Mouse (Mus musculus) bone marrow, adult 2 months (tissue): ENCODE data around the gene Nol4l.

Experiments used
- CTCF ChIP-seq: fragments of 200-500 bp; IDR thresholded peaks from 2 replicates; pipeline ENCODE4 v1.5.1; 2011; ENCODE audit warnings: low read length, control low read depth; ENCODE audit not compliant: control insufficient read depth, insufficient read depth
- POLR2A ChIP-seq: fragments of 200-500 bp; IDR thresholded peaks from 2 replicates; pipeline ENCODE4 v1.6.1; 2011; ENCODE audit warnings: low read depth, mild to moderate bottlenecking, control low read depth, low read length, borderline replicate concordance; ENCODE audit not compliant: control insufficient read depth

DNA sequence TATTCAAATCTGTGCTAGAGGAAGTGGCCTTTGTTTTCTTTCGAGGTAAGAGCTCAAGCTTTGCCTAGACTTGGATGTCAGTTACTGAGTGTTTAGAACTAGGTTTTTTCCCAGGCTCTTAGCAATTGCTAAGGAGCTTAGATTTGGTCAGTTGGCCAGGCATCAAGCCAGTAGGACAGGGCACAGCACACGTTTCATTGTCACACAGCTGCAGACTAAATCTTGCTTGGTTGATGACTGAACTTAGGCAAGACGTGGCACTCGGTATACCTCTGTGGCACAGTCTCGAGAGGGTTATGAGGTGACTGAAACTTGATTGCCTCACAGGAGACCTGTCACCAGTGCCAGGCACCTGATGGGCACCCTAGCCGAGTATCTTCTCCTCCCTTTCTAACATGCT, 122.9 kb downstream of the Nol4l start:
- no peak for TF ChIP-seq CTCF
- TF ChIP-seq POLR2A: no peak
